Mouse (Mus musculus): ENCODE data around the gene Kras.

DNA sequence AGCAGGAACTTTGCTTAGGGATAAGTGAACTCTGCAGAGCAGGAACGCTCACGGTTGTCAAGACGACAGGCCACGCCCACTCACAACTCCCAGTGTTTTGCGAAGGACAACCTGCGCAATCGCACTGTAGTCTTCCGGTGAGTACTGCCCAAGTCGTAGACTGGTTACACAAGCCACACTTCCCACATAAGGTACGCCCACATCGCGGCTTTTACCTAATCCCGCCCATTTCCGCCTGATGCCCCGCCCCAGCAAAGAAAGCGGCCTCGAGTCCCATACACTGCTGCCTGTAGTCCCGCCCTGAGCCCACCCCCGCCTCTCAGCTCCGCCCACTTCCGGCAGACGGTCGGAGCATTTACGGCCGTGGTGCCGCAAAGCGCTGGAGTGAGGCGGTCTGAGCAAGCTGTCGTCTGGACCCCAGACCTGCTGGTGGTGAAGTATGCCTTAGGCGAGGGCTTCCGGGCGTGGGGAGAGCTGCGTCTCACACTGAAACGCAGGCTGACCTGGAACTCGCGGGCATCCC, 39.2 kb downstream of the Kras start, which contains the start of the genes Casc1 and Etfrf1:
- no peak for TF ChIP-seq CTCF (IDR thresholded peaks at IDR 0.05 in 2 of 3, conservative IDR thresholded peaks at IDR 0.05 in 1 of 3; ENCODE audit: control insufficient read depth in 1 of 3, insufficient read depth in 1 of 3, low read depth in 2 of 3, low read length in 3 of 3, poor library complexity in 1 of 3, severe bottlenecking in 1 of 3)
- TF ChIP-seq ETS1 (IDR thresholded peaks at IDR 0.05; ENCODE audit: low read depth, low read length): no peak
- peak; percentile 94 to 96 for TF ChIP-seq POLR2A (IDR thresholded peaks at IDR 0.05; ENCODE audit: control insufficient read depth in 1 of 2, insufficient read depth in 1 of 2, low read depth in 1 of 2, low read length in 2 of 2, poor library complexity in 1 of 2)
- no peak for TF ChIP-seq EP300 (IDR thresholded peaks at IDR 0.05; ENCODE audit: low read depth in 1 of 2, low read length in 2 of 2)
- TF ChIP-seq MAFK (IDR thresholded peaks at IDR 0.05; ENCODE audit: borderline replicate concordance, low read depth, low read length): no peak
- TF ChIP-seq TCF12 (IDR thresholded peaks at IDR 0.05; ENCODE audit: low read depth, low read length): peak; percentile 57
- no peak for TF ChIP-seq SMC3 (IDR thresholded peaks at IDR 0.05; ENCODE audit: low read depth, low read length)
- no peak for TF ChIP-seq RAD21 (IDR thresholded peaks at IDR 0.05; ENCODE audit: low read depth, low read length)
